Mouse (Mus musculus) limb, embryonic 13.5 days (tissue): Measurements from ENCODE around the gene Asrgl1. TPM values are rescaled to one million over a fixed set of nuclear protein-coding genes. Genes with fewer than 3 reads are reported as not detected.
"Not testable (repeated sequence)": the region's sequence is repeated elsewhere in the genome, so short reads cannot be mapped to it uniquely, and the experiment has no call there.

Source experiments
- ATAC-seq: fragments of 200-750 bp; cut with Nextera tagmentation; 2 replicates; pipeline ENCODE4 v1.8.0; 2017; ENCODE audit warnings: low read depth, moderate number of reproducible peaks, moderate TSS enrichment; ENCODE audit not compliant: low FRiP score
- H3K27ac ChIP-seq: fragments of 300-500 bp; sonication (generic); 2 replicates; pipeline ENCODE4 v1.5.1; 2015; ENCODE audit warnings: inconsistent platforms, mild to moderate bottlenecking, moderate library complexity
- H3K27me3 ChIP-seq: fragments of 300-500 bp; sonication (generic); 2 replicates; pipeline ENCODE4 v1.6.1; 2015; ENCODE audit warnings: mild to moderate bottlenecking, inconsistent platforms
- H3K36me3 ChIP-seq: fragments of 300-500 bp; sonication (generic); 2 replicates; pipeline ENCODE4 v1.6.1; 2015; ENCODE audit warnings: inconsistent platforms, mild to moderate bottlenecking, moderate library complexity
- H3K4me1 ChIP-seq: fragments of 300-500 bp; sonication (generic); 2 replicates; pipeline ENCODE4 v1.6.1; 2015; ENCODE audit warnings: inconsistent platforms
- H3K4me2 ChIP-seq: fragments of 300-500 bp; sonication (generic); replicated peaks from 2 replicates; pipeline ENCODE4 v1.6.1; 2015; ENCODE audit warnings: inconsistent platforms, mild to moderate bottlenecking, moderate library complexity
- H3K4me3 ChIP-seq: fragments of 300-500 bp; sonication (generic); 2 replicates; pipeline ENCODE4 v1.5.1; 2015; ENCODE audit warnings: moderate library complexity, mild to moderate bottlenecking, inconsistent platforms
- H3K9ac ChIP-seq: fragments of 300-500 bp; sonication (generic); 2 replicates; pipeline ENCODE4 v1.6.1; 2015; ENCODE audit warnings: mild to moderate bottlenecking, inconsistent platforms
- H3K9me3 ChIP-seq: fragments of 300-500 bp; sonication (generic); 2 replicates; pipeline ENCODE4 v1.6.1; 2016; ENCODE audit warnings: inconsistent platforms
- WGBS: fragments of 180-500 bp; shearing (Covaris S2); methylation state at CpG from one replicate; pipeline ENCODE4 v1.1.7; 2015; 5-methylcytosine and 5-hydroxymethylcytosine counted together
- polyA plus RNA-seq: library from polyadenylated mRNA; unstranded; fragments of >200 nt; fragmentation: Nextera tagmentation; extraction: Ambion mirVana; gene quantifications from 2 replicates; pipeline ENCODE4 v1.2.1, GENCODE M21; 2015

Asrgl1 gene
- polyA plus RNA-seq, 1 experiment from 2014 or later, result 19.0 TPM

GRCm38 (mm10) chr19:9100297-9101061 lies 35.0 kb downstream of the Asrgl1 start:
- Histone ChIP-seq H3K27ac (no peak overlapping the region), H3K4me1 (no peaks in the 10 kb centered on the region), H3K9ac (no peak overlapping the region), H3K9me3 (no peaks in the 10 kb centered on the region), H3K36me3 (no peaks in the 10 kb centered on the region), H3K4me2 (no peak overlapping the region), H3K4me3 (no peak overlapping the region), H3K27me3 (no peaks in the 10 kb centered on the region)
- ATAC-seq, result no peak
- WGBS, result 80% methylated on average over 17 of the region's 17 CpGs

DNA sequence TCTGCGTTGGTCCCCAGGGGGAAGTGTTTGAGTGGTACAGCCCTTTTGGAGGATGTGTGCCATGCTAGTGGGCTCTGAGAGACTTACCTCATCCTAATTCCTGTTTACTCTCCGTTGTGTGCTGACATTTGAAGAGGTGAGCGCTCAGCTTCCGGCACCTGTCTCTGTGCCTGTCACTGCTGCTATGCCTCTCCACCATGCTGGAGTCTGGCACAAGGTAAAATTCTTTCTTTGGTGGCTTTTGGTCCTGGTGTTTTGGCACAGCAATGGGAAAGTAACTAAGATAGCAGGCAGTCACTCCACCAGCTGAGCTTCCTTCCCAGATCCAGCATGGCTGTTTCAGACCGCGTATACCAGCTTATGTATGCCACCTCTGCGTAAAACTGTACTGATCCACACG lies 35.7 kb downstream of the Asrgl1 start:
- H3K27ac ChIP-seq, result no peak overlapping the region
- no peaks in the 10 kb centered on the region for H3K9me3 ChIP-seq
- H3K9ac ChIP-seq, result no peak overlapping the region
- H3K4me3 ChIP-seq, result no peak overlapping the region
- no peak for ATAC-seq
- no peaks in the 10 kb centered on the region for H3K27me3 ChIP-seq
- H3K36me3 ChIP-seq, result no peaks in the 10 kb centered on the region
- WGBS, result 87% methylated on average over 8 of the region's 8 CpGs
- no peak overlapping the region for H3K4me2 ChIP-seq
- H3K4me1 ChIP-seq, result no peaks in the 10 kb centered on the region

DNA sequence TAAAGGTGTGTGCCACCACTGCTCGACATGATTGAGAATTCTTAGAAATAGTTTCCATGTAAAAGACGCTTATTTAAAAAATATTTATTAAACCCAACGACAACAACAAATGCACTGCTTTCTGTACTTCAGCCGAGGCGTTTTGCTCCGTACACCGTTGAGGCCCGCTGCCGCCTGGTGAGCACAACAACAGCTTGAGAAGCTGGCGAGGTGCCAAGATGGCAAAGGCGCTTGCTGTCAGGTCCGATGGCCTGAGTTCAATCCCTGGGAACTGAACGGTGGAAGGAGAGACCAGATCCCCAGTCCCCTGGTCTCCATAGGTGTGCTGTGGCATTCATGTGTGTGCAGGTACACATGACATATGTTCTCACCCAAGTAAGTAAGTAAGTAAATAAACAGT lies 38.0 kb downstream of the Asrgl1 start:
- no peaks in the 10 kb centered on the region for H3K9me3 ChIP-seq
- no peaks in the 10 kb centered on the region for H3K36me3 ChIP-seq
- H3K4me1 ChIP-seq, result no peaks in the 10 kb centered on the region
- H3K4me3 ChIP-seq, result no peak overlapping the region
- WGBS, result 83% methylated on average over 13 of the region's 13 CpGs
- no peak for ATAC-seq
- no peak overlapping the region for H3K27ac ChIP-seq
- H3K9ac ChIP-seq, result no peak overlapping the region
- no peak overlapping the region for H3K4me2 ChIP-seq
- H3K27me3 ChIP-seq, result no peaks in the 10 kb centered on the region

- H3K4me2 ChIP-seq, result no peak overlapping the region
- WGBS, result 83% methylated on average over 5 of the region's 5 CpGs
Measured at GRCm38 (mm10) chr19:9095111-9095510, 40.3 kb downstream of the Asrgl1 start.

DNA sequence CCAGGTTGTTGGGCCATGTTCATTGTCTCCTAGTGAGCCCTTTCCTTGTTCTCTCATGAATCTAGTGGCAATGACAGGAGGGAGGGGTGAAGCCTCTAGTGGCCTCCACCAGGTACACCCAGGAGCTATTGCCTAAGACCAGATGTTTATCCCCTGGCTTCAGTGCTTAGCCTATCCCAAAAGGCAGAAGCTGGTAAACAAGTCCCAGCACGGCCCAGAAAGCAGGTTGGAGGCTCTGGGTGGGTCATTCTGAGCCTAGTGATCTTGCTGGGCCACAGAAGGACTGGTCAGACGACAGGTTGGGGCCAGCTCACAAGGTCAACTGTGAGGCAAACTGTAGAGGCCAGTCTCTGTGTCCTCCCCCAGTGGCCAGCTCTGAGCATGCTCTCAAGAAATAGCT lies 44.7 kb downstream of the Asrgl1 start:
- Histone ChIP-seq H3K27me3 (no peaks in the 10 kb centered on the region), H3K9ac (no peak overlapping the region), H3K4me1 (no peaks in the 10 kb centered on the region), H3K36me3 (no peaks in the 10 kb centered on the region), H3K4me2 (no peak overlapping the region), H3K27ac (no peak overlapping the region), H3K9me3 (no peaks in the 10 kb centered on the region), H3K4me3 (no peak overlapping the region)
- ATAC-seq, result no peak
- 52% methylated on average over 2 of the region's 2 CpGs for WGBS

More at GRCm38 (mm10) chr19:9095111-9095510, 40.3 kb downstream of the Asrgl1 start:
- H3K27ac ChIP-seq, result no peak overlapping the region
- H3K4me3 ChIP-seq, result no peak overlapping the region
- no peak for ATAC-seq
- no peaks in the 10 kb centered on the region for H3K36me3 ChIP-seq
- H3K9me3 ChIP-seq, result no peaks in the 10 kb centered on the region
- no peaks in the 10 kb centered on the region for H3K4me1 ChIP-seq
- H3K9ac ChIP-seq, result no peak overlapping the region
- no peaks in the 10 kb centered on the region for H3K27me3 ChIP-seq

GRCm38 (mm10) chr19:9090191-9090590 lies 45.2 kb downstream of the Asrgl1 start:
- H3K4me2 ChIP-seq, result no peak overlapping the region
- no peak overlapping the region for H3K4me3 ChIP-seq
- H3K4me1 ChIP-seq, result no peaks in the 10 kb centered on the region
- no peak overlapping the region for H3K27ac ChIP-seq
- H3K36me3 ChIP-seq, result no peaks in the 10 kb centered on the region
- 68% methylated on average over 4 of the region's 4 CpGs for WGBS
- no peak for ATAC-seq
- H3K9ac ChIP-seq, result no peak overlapping the region
- no peaks in the 10 kb centered on the region for H3K9me3 ChIP-seq
- no peaks in the 10 kb centered on the region for H3K27me3 ChIP-seq

GRCm38 (mm10) chr19:9087821-9088220 lies 47.6 kb downstream of the Asrgl1 start, which contains the start of gene Scgb1a1:
Scgb1a1 (minus strand) TSS chr19:9087958.
- no peak within 1 kb of the TSS for H3K4me2 ChIP-seq
- H3K27me3 ChIP-seq, result no peaks in the 10 kb centered on the region
- no peak within 1 kb of the TSS for H3K4me3 ChIP-seq
- H3K4me1 ChIP-seq, result 0 out of 2 replicates have a peak, but pooled peaks cover under 1% of the 10 kb centered on the region
- no peak within 1 kb of the TSS for H3K27ac ChIP-seq
- no peaks in the 10 kb centered on the region for H3K9me3 ChIP-seq
- no peak for ATAC-seq
- H3K9ac ChIP-seq, result no peak within 1 kb of the TSS
- WGBS, result 79% methylated on average over 4 of the region's 4 CpGs
- H3K36me3 ChIP-seq, result no peaks in the 10 kb centered on the region

GRCm38 (mm10) chr19:9083892-9084291 lies 51.5 kb downstream of the Asrgl1 start:
- not testable (repeated sequence) for H3K27ac ChIP-seq, H3K4me3 ChIP-seq, H3K9me3 ChIP-seq, H3K36me3 ChIP-seq, H3K9ac ChIP-seq, ATAC-seq, H3K4me2 ChIP-seq, H3K27me3 ChIP-seq
- WGBS, result 64% methylated on average over 2 of the region's 2 CpGs
- H3K4me1 ChIP-seq, result peaks cover 10% of the 10 kb centered on the region

- ATAC-seq, result no peak
- H3K4me1 ChIP-seq, result peaks cover 10% of the 10 kb centered on the region
- H3K4me3 ChIP-seq, result no peak overlapping the region
- no peaks in the 10 kb centered on the region for H3K27me3 ChIP-seq
- H3K4me2 ChIP-seq, result peak overlapping the region; percentile 52
- no peaks in the 10 kb centered on the region for H3K9me3 ChIP-seq
- H3K9ac ChIP-seq, result no peak overlapping the region
- H3K27ac ChIP-seq, result no peak overlapping the region
- H3K36me3 ChIP-seq, result no peaks in the 10 kb centered on the region
- WGBS, result 81% methylated on average over 2 of the region's 2 CpGs
Measured at GRCm38 (mm10) chr19:9083010-9083355, 52.5 kb downstream of the Asrgl1 start.

DNA sequence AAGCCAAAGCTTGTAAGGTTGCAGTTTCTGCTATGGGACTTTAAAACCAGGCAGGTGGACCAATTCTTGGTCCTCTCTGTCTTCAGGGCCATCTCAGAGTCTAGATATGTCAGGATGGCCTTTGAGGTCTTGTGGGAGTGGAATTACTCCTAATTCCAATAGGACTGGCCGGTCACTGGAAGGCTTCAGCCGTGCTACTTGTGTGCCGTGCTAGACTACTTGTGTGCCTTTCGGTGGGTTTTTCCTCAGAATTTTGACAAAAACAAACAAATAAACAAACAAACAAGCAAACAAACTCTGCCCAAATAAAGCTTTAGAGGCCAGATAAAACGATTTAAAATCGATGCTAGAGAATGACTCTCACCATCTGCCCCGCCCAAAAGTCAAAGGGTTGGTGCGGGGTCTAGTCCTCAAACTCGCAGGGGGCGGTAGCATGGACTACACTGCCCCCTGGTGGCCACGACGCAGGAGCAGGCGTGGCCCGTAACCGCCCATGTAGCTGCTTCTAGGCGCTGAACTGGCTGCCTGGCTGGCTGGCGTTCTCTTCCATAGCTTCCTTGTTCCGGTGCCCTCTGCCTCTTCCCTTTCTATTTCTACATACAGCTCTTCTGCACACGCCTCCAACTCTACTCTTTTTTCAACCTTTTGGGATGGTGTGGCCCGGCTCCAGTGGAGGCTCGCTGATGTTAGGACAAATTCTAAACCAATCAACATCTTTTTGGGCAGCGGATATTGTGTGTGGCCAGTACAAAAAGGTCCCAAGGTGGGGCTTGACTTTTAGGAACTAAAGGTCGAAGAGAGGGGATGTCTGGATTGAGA lies 53.0 kb downstream of the Asrgl1 start:
- Histone ChIP-seq H3K4me3 (peak overlapping the region; percentile 16; the same call in 1 of the 2 replicates), H3K4me1 (peaks cover 10% of the 10 kb centered on the region), H3K36me3 (no peaks in the 10 kb centered on the region), H3K9ac (peak overlapping the region; percentile 50; the same call in 1 of the 2 replicates), H3K27ac (no peak overlapping the region), H3K27me3 (no peaks in the 10 kb centered on the region), H3K4me2 (peak overlapping the region; percentile 52), H3K9me3 (no peaks in the 10 kb centered on the region)
- ATAC-seq, result peak; percentile 94
- WGBS, result 18% methylated on average over 23 of the region's 23 CpGs

DNA sequence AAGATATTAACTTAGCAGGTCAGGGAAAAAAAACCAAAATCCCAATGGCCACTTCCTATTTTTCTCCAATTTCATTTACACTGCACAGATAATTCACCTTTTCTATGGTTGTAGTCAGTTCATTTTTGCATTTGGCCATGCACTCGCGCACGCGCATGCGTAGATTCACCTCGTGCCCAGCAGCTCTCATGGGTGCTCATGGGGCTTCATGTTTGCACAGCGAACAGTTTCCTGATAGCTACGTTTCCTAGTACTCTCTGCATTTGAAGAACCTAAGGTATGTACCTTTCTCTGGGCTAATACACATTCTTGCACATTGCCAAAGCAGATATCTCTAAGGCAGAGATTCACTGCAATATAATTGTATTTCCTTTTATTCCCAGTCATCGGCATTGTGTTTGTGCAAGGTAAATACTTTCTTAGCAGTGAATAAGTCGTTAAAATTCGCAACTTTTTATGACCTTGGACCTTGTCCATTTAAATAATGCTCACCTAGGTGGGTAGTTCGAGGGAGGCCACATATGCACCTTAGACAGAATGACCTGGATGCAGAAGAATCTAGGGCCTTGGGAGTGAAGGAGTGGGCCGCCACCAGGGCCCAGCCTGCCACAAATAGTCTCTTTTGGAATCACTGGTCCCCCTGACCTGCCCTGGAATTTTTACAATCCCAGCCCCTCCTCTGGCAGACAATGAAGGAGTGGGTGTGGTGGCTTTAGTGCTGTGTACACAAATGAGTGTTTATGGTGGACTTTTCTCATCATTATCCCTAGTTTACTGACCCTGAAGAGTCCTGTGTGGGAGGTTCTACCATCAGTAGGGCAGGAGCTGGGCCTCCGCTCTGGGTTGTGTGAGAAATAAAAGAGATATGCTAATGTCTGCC lies 53.9 kb downstream of the Asrgl1 start:
- Histone ChIP-seq H3K27me3 (no peaks in the 10 kb centered on the region), H3K4me1 (peaks cover 10% of the 10 kb centered on the region), H3K27ac (no peak overlapping the region), H3K4me2 (peak overlapping the region; percentile 52; the same call in 1 of the 2 replicates), H3K9me3 (no peaks in the 10 kb centered on the region), H3K36me3 (no peaks in the 10 kb centered on the region), H3K4me3 (no peak overlapping the region), H3K9ac (no peak overlapping the region)
- peak; percentile 6; the same call in 1 of the 2 replicates for ATAC-seq
- WGBS, result 83% methylated on average over 14 of the region's 14 CpGs

DNA sequence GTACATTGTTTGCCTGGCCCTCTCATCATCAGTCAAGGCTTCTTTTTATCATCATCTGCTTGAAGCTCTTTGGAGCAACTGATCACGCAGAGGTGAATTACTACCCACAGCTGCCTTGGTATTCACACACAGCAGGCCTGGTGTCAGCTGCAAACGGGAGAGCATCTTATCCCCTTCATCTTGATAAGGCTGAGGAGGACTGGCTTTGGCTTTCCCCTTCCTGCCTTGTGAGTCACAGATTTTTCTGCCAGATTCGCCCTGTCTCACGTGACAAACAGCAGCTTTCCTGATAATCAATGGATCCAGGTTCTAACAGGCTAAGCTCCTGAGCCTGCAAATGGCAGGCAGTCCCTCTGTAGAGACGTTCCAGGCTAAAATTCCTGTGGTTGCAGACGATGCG lies 55.5 kb downstream of the Asrgl1 start:
- no peak for ATAC-seq
- 24% methylated on average over 7 of the region's 7 CpGs for WGBS

More for the DNA sequence above, 55.5 kb downstream of the Asrgl1 start:
- Histone ChIP-seq H3K4me2 (no peak overlapping the region), H3K27ac (no peak overlapping the region), H3K27me3 (no peaks in the 10 kb centered on the region), H3K36me3 (no peaks in the 10 kb centered on the region), H3K9ac (no peak overlapping the region), H3K4me1 (peaks cover 10% of the 10 kb centered on the region), H3K4me3 (no peak overlapping the region), H3K9me3 (no peaks in the 10 kb centered on the region)
